ENCODE assay signal across 16 mouse cellular contexts in genomic region chr8:111911572-111911971, GRCm38 (mm10). TPM values are rescaled to one million over a fixed set of nuclear protein-coding genes. Genes with fewer than 3 reads are reported as not detected.
DNase-seq lines count a peak whose midpoint lies in the region; ATAC-seq lines count a peak whose summit lies in the region.
"Had no signal": no experiment of that assay in that cellular context is flagged by ENCODE, and none has a peak within 500 bp of the region (broad histone marks: within the 10 kb centered on the region; RNA-seq: fewer than 3 reads in every experiment).

No protein-coding gene starts in this region.

- no peak for DNase-seq in frontal cortex, postnatal 25 days (ENCODE audit: low spot score in 2 of 2)
- DNase-seq in layer of hippocampus, adult 8-10 months (ENCODE audit: low spot score in 2 of 2): peak; percentile 38 to 48
- DNase-seq in layer of hippocampus, postnatal 10 days (ENCODE audit: low spot score in 2 of 2): no peak
- DNase-seq in right cerebral cortex, adult 2 months (ENCODE audit: low spot score in 2 of 2): peak; percentile 36 to 37
- DNase-seq in right cerebral cortex, postnatal 14 days: no peak
- DNase-seq in telencephalon, adult 2 months (ENCODE audit: low read depth, low spot score): peak; percentile 87
- no peak for DNase-seq in heart, adult 18-20 months
- DNase-seq: B cell, adult 2 months; cerebellum, adult 9-10 months; gastrocnemius, postnatal 36 days; kidney, postnatal 4 days; liver; thymus, postnatal 25 days had no signal

- peak; percentile 92 for ATAC-seq in frontal cortex, adult (ENCODE audit: low TSS enrichment)
- ATAC-seq: lung, postnatal 0 days had no signal

RNA-seq across cellular contexts. Expression of gene Chst5, which starts 1.3 kb away (rescaled TPM):
- under 1 TPM; 0.72 to 0.95 (median 0.82) TPM for total RNA-seq in layer of hippocampus, adult 8-10 months (2022)
- under 1 TPM; 0.48 to 0.89 TPM for total RNA-seq in layer of hippocampus, postnatal 10 days (2021)
- not detected for total RNA-seq in heart, adult 18-20 months (2021)
- total RNA-seq: adrenal gland, adult 18-20 months had no signal

RNA-seq across cellular contexts. Expression of gene Tmem231, which starts 22.1 kb away (rescaled TPM):
- 10 to 100 TPM; 11.2 to 13.8 (median 12.7) TPM for total RNA-seq in layer of hippocampus, adult 8-10 months (2022)
- 10 to 100 TPM in 1 of 2 experiments, 1 to 10 TPM in 1; 9.8 to 10.1 TPM for total RNA-seq in layer of hippocampus, postnatal 10 days (2021)
- total RNA-seq in heart, adult 18-20 months (2021): 1 to 10 TPM; 2.0 to 2.4 TPM

RNA-seq across cellular contexts. Expression of gene Gabarapl2, which starts 28.9 kb away (rescaled TPM):
- 100 to 1,000 TPM; 204 to 223 (median 217) TPM for total RNA-seq in layer of hippocampus, adult 8-10 months (2022)
- total RNA-seq in layer of hippocampus, postnatal 10 days (2021): 100 to 1,000 TPM; 193 to 198 TPM
- total RNA-seq in heart, adult 18-20 months (2021): 100 to 1,000 TPM; 137 to 139 TPM

RNA-seq across cellular contexts. Expression of gene Tmem170, which starts 35.0 kb away (rescaled TPM):
- 1 to 10 TPM; 3.7 to 5.4 (median 4.3) TPM for total RNA-seq in layer of hippocampus, adult 8-10 months (2022)
- 1 to 10 TPM; 3.4 to 4.1 TPM for total RNA-seq in layer of hippocampus, postnatal 10 days (2021)
- total RNA-seq in heart, adult 18-20 months (2021): 1 to 10 TPM; 2.4 to 2.6 TPM

RNA-seq across cellular contexts. Expression of gene Cfdp1, which starts 57.5 kb away (rescaled TPM):
- 10 to 100 TPM; 62.3 to 84.3 (median 70.8) TPM for total RNA-seq in layer of hippocampus, adult 8-10 months (2022)
- total RNA-seq in layer of hippocampus, postnatal 10 days (2021): 100 to 1,000 TPM; 100 to 101 TPM
- 10 to 100 TPM; 35.2 to 36.1 TPM for total RNA-seq in heart, adult 18-20 months (2021)

Comparison
In these comparisons a context has a peak if more than half of its experiments do, and no peak if none do; other contexts are left out.
1. DNase-seq: peak in layer of hippocampus, adult 8-10 months (2 of 2), right cerebral cortex, adult 2 months (2 of 2) and telencephalon, adult 2 months (single experiment); none in frontal cortex, postnatal 25 days (0 of 2), layer of hippocampus, postnatal 10 days (0 of 2), right cerebral cortex, postnatal 14 days (single experiment) and heart, adult 18-20 months (0 of 2).